Mouse (Mus musculus): ENCODE results near the gene Bcas3. TPM values are rescaled to one million over a fixed set of nuclear protein-coding genes. Genes with fewer than 3 reads are reported as not detected.

Gene Bcas3
- 39.2 and 40.5 TPM in 2 replicates for total RNA-seq (2021)
- long read RNA-seq, experiment 1, partial matches to known transcripts: 0 of 8 reads
- long read RNA-seq, experiment 1, other reads (novel, unspliced or antisense): 6 of 8 reads
- long read RNA-seq, experiment 2, partial matches to known transcripts: 1 of 11 reads
- long read RNA-seq, experiment 2, other reads (novel, unspliced or antisense): 9 of 11 reads

DNA sequence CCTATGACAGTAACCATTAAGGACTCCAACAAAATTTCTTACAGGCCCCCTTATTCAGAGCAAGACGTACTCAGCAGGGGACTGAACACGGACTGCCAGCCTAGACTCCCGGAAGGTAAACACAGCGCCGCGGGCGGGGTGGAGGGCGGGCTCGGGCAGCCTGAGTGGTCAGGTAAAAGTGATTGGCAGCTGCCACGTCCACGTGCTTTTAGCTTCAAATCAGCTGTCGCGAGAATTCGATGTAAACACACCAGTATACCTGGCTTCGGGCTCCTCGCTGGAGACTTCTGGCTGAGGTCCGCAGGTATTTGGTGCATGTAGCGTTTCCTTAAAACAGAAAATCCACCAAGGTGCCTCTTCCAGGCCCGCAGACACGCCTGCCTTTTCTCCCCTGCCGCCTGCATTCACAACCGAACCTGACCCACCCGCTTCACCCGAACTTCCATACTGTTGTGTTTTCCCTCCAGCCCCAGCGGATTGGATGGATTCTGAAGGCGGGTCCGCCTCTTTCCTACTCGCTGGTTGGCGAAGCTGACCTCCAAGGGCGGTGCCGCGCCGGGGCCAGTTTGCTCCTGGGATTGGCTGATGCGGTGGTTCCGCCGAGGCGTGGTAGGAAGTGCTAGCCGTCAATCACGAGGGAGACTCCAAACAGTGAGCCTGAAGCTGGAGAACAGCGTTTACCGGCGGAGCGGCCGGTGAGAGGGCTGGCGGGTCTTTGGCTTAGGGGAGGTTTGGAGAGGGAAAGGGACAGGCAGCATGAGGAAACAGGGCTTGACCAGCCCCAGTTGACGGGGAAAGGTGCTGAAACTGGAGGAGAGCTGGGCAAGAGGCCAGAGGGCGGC is at the start of gene Bcas3:
Gene Bcas3 (plus strand): TSS at position 629 of the 842 bp plus-strand sequence.
- DNase-seq: peak; percentile 99

- no peak for DNase-seq
Measured at GRCm38 (mm10) chr11:85306577-85307260, 46.2 kb upstream of the Bcas3 start.

GRCm38 (mm10) chr11:85308799-85309198 is 44.2 kb upstream of the Bcas3 start:
- no peak for DNase-seq

- DNase-seq: no peak
Measured at GRCm38 (mm10) chr11:85310407-85310712, 42.6 kb upstream of the Bcas3 start.

- DNase-seq: peak; percentile 99
Measured at GRCm38 (mm10) chr11:85310713-85311574, 42.0 kb upstream of the Bcas3 start, which contains the start of gene Ppm1d. Gene Ppm1d (plus strand): TSS chr11:85311244.

GRCm38 (mm10) chr11:85311645-85312490 is 41.1 kb upstream of the Bcas3 start:
- DNase-seq: peak; percentile 52

GRCm38 (mm10) chr11:85312818-85313217 is 40.1 kb upstream of the Bcas3 start:
- DNase-seq: peak; percentile 82

DNA sequence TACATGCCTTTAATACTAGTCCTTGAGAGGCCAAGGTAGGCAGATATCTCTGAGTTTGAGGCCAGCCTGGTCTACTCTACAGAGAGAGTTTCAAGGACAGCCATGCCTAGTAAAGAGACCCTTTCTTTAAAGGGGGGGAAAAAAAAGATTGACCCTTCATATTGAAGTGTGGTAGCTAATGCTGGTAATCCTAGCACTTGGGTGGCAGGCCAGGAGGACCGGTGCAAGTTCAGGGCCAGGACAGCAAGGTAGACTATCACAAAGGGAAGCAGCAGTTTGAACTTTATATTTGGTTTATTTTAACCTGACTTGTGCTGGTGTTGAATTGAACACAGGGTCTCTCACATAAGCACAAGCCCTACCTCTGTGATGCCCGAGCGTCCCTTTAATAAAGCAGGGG is 39.6 kb upstream of the Bcas3 start:
- no peak for DNase-seq

DNA sequence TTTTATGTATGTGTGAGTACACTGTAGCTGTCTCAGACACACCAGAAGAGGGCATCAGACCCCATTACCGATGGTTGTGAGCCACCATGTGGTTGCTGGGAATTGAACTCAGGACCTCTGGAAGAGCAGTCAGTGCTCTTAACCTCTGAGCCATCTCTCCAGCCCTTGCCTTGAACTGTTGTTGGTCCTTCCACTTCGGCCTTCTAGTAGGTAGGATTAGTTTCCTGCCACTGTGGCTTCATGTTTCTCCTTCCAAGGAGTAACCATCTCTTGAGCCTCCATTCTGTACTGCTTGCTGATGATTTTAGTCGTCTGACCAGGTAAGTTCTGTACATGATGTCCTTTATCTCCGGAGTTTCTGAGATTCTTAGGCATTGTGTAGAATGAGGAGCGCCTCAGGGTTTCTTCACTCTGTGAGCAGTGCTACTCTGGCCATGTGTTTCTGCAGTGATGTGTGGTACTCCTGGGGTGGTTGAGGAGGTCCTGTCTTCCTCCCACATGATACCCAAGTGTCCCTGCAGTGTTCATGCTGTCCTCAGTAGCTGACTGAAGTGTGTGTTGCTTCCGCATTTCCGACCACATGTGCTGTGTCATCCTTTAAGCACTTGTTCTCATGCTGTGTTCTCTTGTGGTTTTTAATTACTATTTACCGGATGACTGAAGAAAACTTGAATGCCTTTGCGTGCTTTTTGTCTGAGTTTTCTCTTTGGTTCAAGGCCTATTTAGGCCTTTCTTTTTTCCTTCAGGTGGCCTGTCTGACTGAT is 29.2 kb upstream of the Bcas3 start:
- no peak for DNase-seq

- no peak for DNase-seq
Measured at GRCm38 (mm10) chr11:85328717-85329116, 24.2 kb upstream of the Bcas3 start.

DNA sequence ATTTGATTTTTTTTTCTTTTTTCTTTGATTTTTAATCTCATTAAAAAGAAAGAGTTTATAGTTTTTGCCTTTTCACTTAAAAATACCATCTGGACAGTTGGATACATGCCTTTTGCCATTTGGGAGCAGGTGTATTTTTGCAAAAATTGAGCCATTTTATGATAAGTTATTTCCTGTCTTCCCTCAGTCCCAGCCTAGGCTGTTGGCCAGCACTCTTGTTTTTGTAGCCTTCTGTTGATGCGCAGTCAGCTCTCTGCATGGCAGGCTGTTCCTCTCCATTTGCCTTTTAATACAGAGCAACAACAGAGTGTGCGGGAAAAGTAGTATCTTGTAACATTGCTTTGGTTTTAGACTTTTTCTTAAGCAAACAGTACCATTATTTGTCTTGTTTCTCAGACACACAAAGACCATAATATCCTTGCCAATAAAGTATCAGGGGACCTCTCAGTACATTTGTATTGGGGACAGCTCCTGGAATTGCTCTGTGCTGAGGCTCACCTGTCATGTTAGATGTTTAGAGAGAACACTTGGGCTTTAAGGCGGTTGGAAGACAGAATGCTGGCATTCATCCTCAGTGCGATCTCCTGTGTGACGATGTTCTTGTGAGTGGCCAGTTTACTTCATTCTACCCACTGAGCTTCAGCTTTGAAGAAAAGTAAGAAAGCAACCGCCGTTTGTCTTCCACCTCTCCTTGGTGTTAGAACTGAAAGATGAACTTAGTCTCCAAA is 23.6 kb upstream of the Bcas3 start:
- no peak for DNase-seq

- DNase-seq: peak; percentile 78
Measured at GRCm38 (mm10) chr11:85334778-85335177, 18.2 kb upstream of the Bcas3 start.

GRCm38 (mm10) chr11:85339173-85339831 is 13.7 kb upstream of the Bcas3 start:
- DNase-seq: no peak

DNA sequence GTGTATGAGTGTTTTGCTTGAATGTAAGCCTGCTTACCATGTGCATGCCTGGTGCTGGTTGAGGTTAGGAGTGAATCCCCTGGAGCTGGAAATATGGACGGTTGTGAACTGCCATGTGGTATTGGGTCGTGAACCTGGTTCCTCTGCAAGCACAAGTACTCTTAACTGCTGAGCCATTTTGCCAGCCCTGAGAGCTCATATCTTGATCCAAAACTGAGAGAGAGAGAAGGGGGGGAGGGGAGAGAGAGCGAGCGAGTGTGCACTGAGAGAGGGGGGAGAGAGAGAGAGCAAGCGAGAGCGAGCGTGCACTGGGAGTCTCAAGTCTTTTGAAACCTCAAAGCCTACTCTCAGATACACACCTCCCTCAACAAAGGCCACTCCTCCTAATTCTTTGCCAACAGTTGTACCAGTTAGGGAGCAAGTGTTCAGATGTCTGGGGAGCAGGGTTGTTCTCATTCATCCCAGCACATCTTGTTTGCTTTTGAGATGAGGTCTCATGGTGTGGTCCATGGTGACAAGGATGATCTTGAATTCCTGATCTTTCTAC is 12.8 kb upstream of the Bcas3 start:
- DNase-seq: no peak

DNA sequence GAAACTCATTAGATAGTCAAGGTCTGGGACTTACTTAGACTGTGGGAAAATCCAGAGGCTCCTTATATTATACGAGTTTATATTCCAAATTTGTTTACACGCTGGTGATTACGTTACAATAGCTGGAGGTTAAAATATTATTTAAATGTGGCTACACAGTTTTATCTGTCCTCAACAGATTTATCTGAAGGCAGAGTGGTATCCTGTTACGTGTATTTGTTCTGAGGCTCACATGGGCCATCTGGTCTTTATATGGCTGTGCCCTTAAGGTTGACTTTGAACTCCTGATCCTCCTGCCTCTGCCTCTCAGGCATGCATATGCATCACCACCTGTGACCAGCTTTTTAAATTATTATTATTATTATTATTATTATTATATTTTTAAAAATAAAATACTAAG is 852 bp downstream of the Bcas3 start:
- no peak for DNase-seq

DNA sequence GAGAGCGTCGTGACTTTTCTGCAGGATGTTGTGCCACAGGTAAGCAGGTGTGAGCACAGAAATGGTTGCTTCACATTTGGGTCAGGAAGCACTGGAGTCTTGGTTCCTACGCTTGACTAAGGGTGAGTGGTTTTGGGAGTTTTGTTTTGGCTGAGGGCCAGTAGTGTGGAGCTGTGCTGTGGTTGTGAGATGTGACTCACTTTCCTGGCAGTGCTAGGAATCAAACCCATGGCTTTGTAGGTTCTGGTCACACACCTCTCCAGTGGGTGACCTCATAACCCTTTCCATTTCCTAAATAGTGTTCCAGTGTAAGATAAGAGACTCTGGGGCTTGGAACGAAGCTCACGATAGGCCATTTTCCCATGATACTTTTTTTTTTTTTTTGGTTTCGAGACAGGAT is 6.7 kb downstream of the Bcas3 start:
- DNase-seq: no peak

DNA sequence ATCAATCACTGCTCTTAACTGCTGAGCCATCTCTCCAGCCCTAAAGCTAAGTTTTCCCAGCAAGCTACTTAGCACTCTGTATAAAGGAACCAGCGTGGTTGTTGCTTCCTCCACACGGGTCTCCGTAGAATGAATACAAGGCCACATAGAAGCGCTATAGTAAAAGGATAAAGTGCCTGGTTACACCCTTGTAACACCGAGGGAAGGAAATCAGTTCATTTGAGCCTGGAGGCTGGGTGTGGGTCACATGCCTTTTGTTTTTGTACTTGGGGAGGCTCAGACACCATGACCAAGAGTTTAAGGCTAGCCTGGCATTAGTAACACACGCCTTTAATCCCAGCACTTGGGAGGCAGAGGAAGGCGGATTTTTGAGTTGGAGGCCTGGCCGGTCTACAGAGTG is 8.7 kb downstream of the Bcas3 start:
- DNase-seq: no peak

DNA sequence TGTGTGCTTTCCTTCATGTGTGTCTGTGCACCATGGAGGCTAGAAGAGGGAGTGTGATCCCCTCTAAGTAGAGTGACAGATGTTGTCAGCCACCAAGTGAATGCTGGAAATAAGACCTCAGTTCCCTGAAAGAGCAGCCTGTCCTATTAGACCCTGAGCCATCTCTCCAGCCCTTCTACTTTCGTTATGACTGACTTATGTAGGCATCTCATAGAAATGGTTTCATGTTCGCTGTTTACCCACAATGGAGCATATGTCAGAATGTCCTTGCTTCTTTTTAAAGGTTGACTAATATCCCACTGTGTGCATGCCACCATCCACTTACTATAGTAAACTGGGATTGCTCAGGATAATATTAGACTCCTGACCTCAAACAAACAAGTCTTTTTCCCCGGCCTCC is 13.2 kb downstream of the Bcas3 start:
- DNase-seq: no peak

DNA sequence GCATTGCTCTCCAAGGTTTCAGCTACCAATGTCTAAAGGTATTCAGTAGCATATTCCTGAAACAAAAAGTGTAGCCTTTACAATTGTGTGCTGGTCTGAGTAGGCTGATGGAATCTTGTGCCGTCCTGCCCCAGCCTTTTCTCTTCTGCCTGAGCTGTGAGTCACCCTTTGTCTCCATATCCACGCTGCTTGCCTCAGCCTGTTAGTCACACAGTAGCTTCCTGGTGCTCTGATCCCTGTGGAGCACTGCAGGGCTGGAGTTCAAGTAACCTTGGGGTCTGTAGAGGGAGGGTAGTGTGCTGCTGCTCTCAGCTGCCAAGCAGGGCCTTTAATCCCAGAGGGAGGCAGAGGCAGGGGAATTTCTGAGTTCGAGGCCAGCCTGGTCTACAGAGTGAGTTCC is 14.9 kb downstream of the Bcas3 start:
- peak; percentile 43 for DNase-seq

Data from adrenal gland, postnatal 14 days (tissue).